Mouse (Mus musculus): ENCODE measurements at regions not wholly inside any gene's neighbourhood (a gene's known extent, or its start where the extent isn't known, plus 50 kb on each side); places are given as distances from the start of the nearest gene placed in this dataset.

DNA sequence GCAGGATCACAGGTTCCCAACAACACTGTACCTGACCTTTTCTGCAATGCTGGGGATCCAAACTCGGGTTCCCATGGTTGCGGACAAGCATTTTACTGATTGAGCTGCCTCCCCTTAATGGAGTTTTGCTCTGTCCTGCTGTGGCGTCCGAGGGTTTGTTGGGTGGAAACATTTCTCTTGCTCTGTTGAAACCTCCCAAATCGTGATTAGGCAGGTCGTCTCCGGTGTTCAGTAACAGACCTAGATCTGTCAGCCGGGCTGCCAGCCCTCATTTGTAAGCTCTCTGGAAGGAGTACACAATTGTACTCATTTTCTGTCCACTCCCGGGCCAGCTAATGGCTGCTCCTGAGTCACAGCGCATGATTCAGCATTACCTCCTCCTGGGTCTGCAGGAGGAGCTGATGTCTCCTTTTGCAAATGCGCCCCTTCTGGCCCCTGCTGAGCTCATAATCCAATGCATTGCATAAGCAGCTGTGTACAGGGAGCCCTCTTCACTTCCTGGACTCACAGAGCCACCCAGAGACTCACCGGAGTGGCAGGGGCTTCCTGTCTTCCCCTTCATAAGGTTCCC, 49.8 kb upstream of the Sipa1l2 start:
- POLR2A ChIA-PET = interaction anchor here in 3 of 4 experiments (0.7 to 2.2 kb wide), 21 partner anchors 14 to 116 kb away, joined by 3 to 13 read pairs (median 4); partner anchors contain the start of genes Sipa1l2 (in 2 of the 3) and Map10 (in 1 of the 3)
- CTCF ChIA-PET = interaction anchor here in 2 of 4 experiments (0.6 to 1.7 kb wide), 3 partner anchors 50 to 544 kb away, joined by 3 to 5 read pairs (median 3); partner anchors contain the start of gene Map10 (in 1 of the 2)
